Mouse (Mus musculus): ENCODE data around the gene Ndst4.

The Ndst4 gene

DNA sequence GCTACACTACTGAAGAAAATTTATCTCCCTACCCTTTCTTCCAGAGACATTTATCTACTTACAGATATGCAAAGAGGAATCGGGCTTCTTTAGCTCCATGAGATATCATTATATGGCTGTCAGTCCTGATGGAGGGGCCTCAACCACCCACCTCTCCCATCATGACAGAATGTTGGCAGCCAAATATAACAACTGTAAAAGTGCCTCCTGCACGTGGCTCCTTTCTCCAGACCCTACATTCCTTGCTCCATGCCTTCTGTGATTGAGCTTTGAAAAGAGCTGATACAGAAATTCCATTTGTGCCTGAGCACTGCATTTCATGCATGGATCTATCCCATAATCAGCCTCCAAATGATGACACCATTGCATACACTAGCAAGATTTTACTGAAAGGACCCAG is 331.1 kb downstream of the Ndst4 start:
- no peak for DNase-seq

DNA sequence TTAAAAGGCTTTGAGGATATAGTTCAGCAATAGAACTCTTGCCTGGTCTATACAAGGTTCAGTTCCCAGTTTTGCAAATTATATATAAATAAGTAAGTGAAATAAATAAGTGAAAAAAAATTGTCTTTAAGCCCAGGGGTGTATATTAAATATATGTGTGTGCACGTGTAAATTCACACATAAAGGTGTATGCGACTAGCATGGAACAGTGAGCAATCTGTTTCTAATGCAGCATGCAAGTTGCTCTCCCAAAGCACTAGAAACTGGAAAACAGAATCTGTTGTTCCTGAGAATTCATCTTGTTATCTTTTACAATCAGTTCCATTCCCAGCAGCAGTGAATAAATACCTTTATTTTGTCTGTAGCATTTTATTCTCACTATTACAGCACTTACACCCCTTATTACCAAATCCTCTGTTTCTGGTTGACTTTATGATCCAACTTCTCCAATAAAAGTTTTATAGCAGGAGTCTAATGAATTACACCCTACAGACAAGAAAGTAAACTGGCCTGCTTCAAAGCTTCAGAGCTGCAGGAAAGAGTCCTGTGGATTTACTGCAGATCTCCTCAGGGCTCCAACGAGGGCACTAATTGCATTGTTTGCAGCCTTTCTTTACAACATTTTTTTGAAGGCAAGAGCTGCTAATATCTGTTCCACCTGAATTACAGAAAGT is 340.7 kb downstream of the Ndst4 start:
- no peak for DNase-seq

DNA sequence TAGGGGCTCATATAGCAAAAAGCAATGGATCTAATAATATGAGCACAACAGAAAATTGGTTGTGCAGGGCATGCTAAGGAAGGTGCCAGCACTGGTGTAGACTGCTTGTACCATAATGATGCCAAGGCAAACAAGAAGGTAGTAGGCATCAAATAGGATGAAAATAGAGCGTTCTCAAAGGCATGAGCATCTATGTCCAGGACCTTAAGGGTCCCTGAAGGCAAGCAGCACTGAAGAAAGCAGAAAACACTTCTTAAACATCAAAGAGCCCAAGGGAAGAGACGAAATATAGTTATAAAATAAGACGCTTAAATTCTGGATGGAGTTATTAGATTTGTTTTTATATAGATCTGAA is 341.2 kb downstream of the Ndst4 start:
- no peak for DNase-seq

DNA sequence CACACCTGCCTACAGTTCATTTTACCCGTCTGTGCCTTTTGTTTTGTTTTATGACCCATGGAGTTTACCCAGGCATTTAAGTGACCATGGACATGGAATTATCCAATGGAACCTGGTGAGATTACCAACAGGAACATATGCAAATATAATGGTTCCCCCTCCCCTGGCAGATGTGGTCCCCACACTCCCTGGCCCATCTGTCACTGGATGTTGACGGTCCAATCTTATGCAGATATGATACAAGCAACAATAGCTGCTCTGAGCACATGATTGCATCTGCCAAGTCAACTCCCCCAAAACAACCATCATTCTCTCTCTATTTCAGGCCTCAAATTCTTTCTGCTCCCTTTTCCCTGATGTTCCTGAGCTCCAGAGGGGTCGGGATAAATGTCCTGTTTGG is 342.5 kb downstream of the Ndst4 start:
- no peak for DNase-seq

DNA sequence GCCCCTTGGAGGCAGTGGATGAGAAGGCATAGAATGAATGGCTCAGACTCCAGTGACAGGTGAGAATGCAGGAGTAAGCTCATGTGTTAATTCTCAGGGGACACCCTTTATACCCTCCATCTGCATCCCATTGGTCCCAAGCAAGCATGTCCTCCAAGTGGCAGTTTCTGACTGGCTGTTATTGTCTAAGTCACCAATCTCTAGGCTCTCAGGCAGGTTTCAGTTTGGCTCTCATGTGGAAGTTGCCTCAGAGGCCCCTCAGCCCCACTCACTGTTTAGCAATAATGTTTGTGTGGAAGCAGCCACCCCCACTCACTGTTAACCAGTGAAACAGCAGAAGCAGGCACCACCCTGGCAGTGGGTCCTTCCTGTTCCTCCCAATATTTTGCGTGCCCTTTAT is 353.0 kb downstream of the Ndst4 start:
- no peak for DNase-seq

GRCm38 (mm10) chr3:125760711-125761110 is 356.8 kb downstream of the Ndst4 start:
- DNase-seq: no peak
